Mouse (Mus musculus) lung, adult 2 months (tissue): Measurements from ENCODE around the gene Grip1.

ENCODE experiments used
- CTCF ChIP-seq: fragments of 200-500 bp; IDR thresholded peaks from 2 replicates; pipeline ENCODE4 v1.5.1; 2011; ENCODE audit warnings: mild to moderate bottlenecking, low read length, control low read depth; ENCODE audit not compliant: insufficient read depth
- POLR2A ChIP-seq: fragments of 200-500 bp; IDR thresholded peaks from 2 replicates; pipeline ENCODE4 v1.6.1; 2011; ENCODE audit warnings: low read depth, mild to moderate bottlenecking, control low read depth, low read length, borderline replicate concordance; ENCODE audit errors: extremely low read depth

DNA sequence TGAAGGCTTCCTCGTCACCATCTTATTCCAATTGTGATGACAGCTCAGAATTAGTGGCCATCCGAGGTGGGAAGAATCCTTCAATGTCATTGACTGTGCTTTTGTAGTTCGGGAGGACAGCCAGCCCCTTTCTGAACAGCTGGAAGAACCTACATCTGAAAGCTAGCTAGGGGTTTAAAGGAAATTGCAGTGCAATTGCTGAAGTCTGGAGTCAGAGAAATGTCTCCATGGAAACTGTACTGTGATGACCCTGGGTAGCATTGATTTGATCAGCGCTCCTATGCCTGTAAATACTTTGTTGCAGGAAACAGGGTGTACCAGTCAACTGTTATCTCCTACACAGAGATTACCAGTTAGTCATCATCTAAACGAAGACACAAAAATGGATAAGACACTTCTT is 325.2 kb downstream of the Grip1 start:
- TF ChIP-seq CTCF (no peak), POLR2A (no peak)
